Mouse (Mus musculus) cerebellum, postnatal 10 days (tissue): ENCODE results near the gene Rpf2.

ENCODE experiments used
- DNase-seq, 2 experiments: peaks; one replicate each; pipeline ENCODE4 v3.0.0; 2021; ENCODE audit warnings: mixed read lengths in 2 of 2

The Rpf2 gene

GRCm38 (mm10) chr10:40247166-40247716 is 405 bp upstream of the Rpf2 start:
- DNase-seq: no peak

GRCm38 (mm10) chr10:40237826-40238225 is 9.0 kb downstream of the Rpf2 start:
- no peak for DNase-seq

- no peak for DNase-seq
These were observed 13.6 kb downstream of the Rpf2 start for GRCm38 (mm10) chr10:40233241-40233640.

GRCm38 (mm10) chr10:40232442-40232841 is 14.4 kb downstream of the Rpf2 start:
- DNase-seq: no peak

- DNase-seq: no peak
These were observed 17.1 kb downstream of the Rpf2 start for GRCm38 (mm10) chr10:40229725-40230124.

- peak; percentile 79 to 82 for DNase-seq
These were observed 19.1 kb downstream of the Rpf2 start for GRCm38 (mm10) chr10:40227660-40228303.

GRCm38 (mm10) chr10:40218874-40219273 is 28.0 kb downstream of the Rpf2 start:
- DNase-seq: peak; percentile 26 to 37

- peak; percentile 93 to 95 for DNase-seq
These were observed 34.2 kb downstream of the Rpf2 start for GRCm38 (mm10) chr10:40212443-40213169.

GRCm38 (mm10) chr10:40195001-40195400 is 51.8 kb downstream of the Rpf2 start:
- DNase-seq: no peak

GRCm38 (mm10) chr10:40192010-40192935 is 54.6 kb downstream of the Rpf2 start:
- DNase-seq: no peak

GRCm38 (mm10) chr10:40191338-40191979 is 55.4 kb downstream of the Rpf2 start:
- no peak for DNase-seq

GRCm38 (mm10) chr10:40190871-40191270 is 56.0 kb downstream of the Rpf2 start:
- no peak for DNase-seq

- peak in 1 of 2 experiments; percentile 12 for DNase-seq
These were observed 57.1 kb downstream of the Rpf2 start for GRCm38 (mm10) chr10:40189689-40190088.

GRCm38 (mm10) chr10:40188831-40189230 is 58.0 kb downstream of the Rpf2 start:
- DNase-seq: no peak

- DNase-seq: no peak
These were observed 60.9 kb downstream of the Rpf2 start for GRCm38 (mm10) chr10:40185956-40186355.

- DNase-seq: no peak
These were observed 66.8 kb downstream of the Rpf2 start for GRCm38 (mm10) chr10:40180011-40180410.

GRCm38 (mm10) chr10:40179142-40179541 is 67.7 kb downstream of the Rpf2 start:
- no peak for DNase-seq

GRCm38 (mm10) chr10:40177323-40177962 is 69.4 kb downstream of the Rpf2 start:
- peak; percentile 54 for DNase-seq
